Mouse (Mus musculus) intestine, embryonic 15.5 days (tissue): ENCODE measurements around the gene Stxbp6. TPM values are rescaled to one million over a fixed set of nuclear protein-coding genes. Genes with fewer than 3 reads are reported as not detected.

Experiments used
- ATAC-seq: fragments of 200-750 bp; cut with Nextera tagmentation; 2 replicates; pipeline ENCODE4 v1.8.0; 2017; ENCODE audit warnings: moderate TSS enrichment, moderate library complexity
- H3K27ac ChIP-seq: fragments of 300-500 bp; sonication (generic); 2 replicates; pipeline ENCODE4 v1.5.1; 2015; ENCODE audit warnings: mild to moderate bottlenecking, inconsistent platforms
- H3K27me3 ChIP-seq: fragments of 300-500 bp; sonication (generic); replicated peaks from 2 replicates; pipeline ENCODE4 v1.6.1; 2015; ENCODE audit warnings: inconsistent platforms
- H3K36me3 ChIP-seq: fragments of 300-500 bp; sonication (generic); 2 replicates; pipeline ENCODE4 v1.6.1; 2015; ENCODE audit warnings: inconsistent platforms
- H3K4me1 ChIP-seq: fragments of 300-500 bp; sonication (generic); replicated peaks from 2 replicates; pipeline ENCODE4 v1.6.1; 2015; ENCODE audit warnings: inconsistent platforms
- H3K4me2 ChIP-seq: fragments of 300-500 bp; sonication (generic); replicated peaks from 2 replicates; pipeline ENCODE4 v1.6.1; 2015; ENCODE audit warnings: mild to moderate bottlenecking, inconsistent platforms
- H3K4me3 ChIP-seq: fragments of 300-500 bp; sonication (generic); replicated peaks from 2 replicates; pipeline ENCODE4 v1.5.1; 2015; ENCODE audit warnings: inconsistent platforms
- H3K9ac ChIP-seq: fragments of 300-500 bp; sonication (generic); 2 replicates; pipeline ENCODE4 v1.6.1; 2015; ENCODE audit warnings: inconsistent platforms
- H3K9me3 ChIP-seq: fragments of 300-500 bp; sonication (generic); 2 replicates; pipeline ENCODE4 v1.6.1; 2016; ENCODE audit warnings: inconsistent platforms
- WGBS: fragments of 180-500 bp; shearing (Covaris S2); methylation state at CpG from one replicate; pipeline ENCODE4 v1.1.7; 2015; 5-methylcytosine and 5-hydroxymethylcytosine counted together
- polyA plus RNA-seq: library from polyadenylated mRNA; unstranded; fragments of >200 nt; fragmentation: Nextera tagmentation; extraction: Ambion mirVana; gene quantifications from 2 replicates; pipeline ENCODE4 v1.2.1, GENCODE M21; 2015

Gene Stxbp6
- polyA plus RNA-seq, 1 experiment from 2014 or later, result 18.8 TPM

DNA sequence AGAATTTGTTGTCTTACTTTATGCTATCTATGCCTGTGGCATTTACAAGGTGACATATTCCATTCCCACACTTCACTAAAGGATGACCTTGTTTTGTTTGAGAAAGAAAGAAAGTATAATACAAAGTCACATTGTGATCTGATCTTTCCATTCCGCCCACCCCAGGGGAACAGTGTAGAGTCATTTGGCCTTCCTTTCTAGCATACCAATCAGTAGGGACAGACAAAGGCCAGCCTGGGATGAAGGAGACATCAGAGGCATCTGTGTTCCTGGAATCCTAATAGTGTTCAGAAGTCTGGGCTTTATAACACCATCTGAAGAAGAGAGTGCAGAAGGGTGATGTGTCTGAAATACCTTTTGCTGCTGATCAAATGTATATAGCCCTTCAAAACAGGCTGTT lies 178.0 kb downstream of the Stxbp6 start:
- no peaks in the 10 kb centered on the region for H3K27me3 ChIP-seq
- no peak overlapping the region for H3K4me3 ChIP-seq
- 84% methylated on average over 1 of the region's 1 CpGs for WGBS
- H3K9ac ChIP-seq, result no peak overlapping the region
- no peaks in the 10 kb centered on the region for H3K4me1 ChIP-seq
- H3K27ac ChIP-seq, result no peak overlapping the region
- H3K4me2 ChIP-seq, result no peak overlapping the region
- no peaks in the 10 kb centered on the region for H3K36me3 ChIP-seq
- H3K9me3 ChIP-seq, result no peaks in the 10 kb centered on the region
- no peak for ATAC-seq

DNA sequence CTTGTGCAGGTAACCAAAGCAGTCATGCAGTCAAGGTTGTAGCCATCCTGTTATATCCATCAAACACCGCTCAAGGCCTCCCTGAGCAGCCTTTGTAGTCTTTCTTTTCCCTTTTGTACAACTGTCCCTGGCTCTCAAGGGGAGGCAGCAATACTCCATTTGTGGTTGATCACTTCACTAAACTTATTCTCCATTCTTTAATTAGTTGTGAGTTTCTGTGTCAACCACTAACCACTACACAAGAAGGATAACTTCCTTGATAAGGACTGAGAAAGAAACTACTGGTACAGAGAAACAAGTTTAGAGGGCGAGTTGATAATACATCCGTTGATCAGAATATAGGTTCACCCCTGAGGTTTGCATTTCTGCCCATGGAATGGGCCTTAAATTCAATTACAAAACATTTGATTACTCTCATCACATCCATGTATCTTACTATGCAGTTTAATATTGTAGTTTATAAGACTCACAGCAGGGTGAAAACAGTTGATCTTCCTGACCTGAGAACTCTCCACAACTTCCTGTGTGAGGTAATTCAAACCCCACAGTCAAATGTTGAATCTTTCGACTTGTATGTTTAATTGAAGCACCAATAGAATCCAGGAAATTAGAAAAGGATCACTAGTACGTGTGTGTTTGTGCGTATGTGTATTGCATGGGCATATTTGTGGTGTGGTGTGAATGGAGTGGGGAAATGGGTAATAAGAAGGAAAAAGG lies 184.7 kb downstream of the Stxbp6 start:
- Histone ChIP-seq H3K4me2 (no peak overlapping the region), H3K4me1 (no peaks in the 10 kb centered on the region), H3K36me3 (no peaks in the 10 kb centered on the region), H3K9me3 (no peaks in the 10 kb centered on the region), H3K27ac (no peak overlapping the region), H3K4me3 (no peak overlapping the region), H3K27me3 (no peaks in the 10 kb centered on the region), H3K9ac (no peak overlapping the region)
- ATAC-seq, result no peak
- 89% methylated on average over 6 of the region's 6 CpGs for WGBS

DNA sequence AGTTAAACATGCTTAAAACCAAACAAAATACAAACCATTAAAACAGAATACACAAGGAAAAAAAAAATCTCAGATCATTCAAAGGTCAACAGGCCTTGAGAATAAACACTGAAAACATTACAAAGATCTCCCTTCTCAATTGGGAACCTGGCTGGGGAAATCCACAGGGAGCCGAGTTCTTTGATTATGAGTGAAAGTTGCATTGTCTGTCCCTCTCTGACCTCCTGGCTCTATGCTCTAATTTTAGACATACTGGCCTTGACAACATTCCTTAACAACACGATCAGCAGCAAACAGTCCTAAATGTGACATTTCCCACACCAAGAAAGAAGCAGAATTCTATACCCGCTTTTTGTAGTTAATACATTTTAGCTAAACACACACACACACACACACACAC lies 187.7 kb downstream of the Stxbp6 start:
- ATAC-seq, result no peak
- no peaks in the 10 kb centered on the region for H3K9me3 ChIP-seq
- no peaks in the 10 kb centered on the region for H3K27me3 ChIP-seq
- H3K4me1 ChIP-seq, result no peaks in the 10 kb centered on the region
- no peak overlapping the region for H3K9ac ChIP-seq
- H3K27ac ChIP-seq, result no peak overlapping the region
- H3K4me2 ChIP-seq, result no peak overlapping the region
- WGBS, result 55% methylated on average over 3 of the region's 3 CpGs
- no peaks in the 10 kb centered on the region for H3K36me3 ChIP-seq
- no peak overlapping the region for H3K4me3 ChIP-seq

DNA sequence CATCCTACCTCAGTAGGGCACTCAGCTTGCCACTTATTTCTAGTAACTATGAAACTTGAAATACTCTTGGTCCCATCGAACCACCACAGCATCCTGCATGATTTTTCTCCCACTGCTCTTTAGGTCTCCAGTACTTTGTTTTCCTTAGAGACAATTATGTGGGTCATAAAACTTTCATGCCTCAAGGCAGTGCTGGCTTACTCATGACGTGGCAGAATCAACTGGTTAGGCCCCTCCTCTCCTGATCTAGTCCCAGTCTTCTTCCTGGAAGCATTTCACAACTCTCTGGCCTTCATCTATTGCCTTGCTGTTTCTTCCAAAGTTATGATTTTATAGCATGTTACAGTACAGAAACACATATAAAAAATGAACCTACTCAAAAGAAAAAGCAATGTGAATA lies 201.8 kb downstream of the Stxbp6 start:
- H3K4me1 ChIP-seq, result no peaks in the 10 kb centered on the region
- H3K27me3 ChIP-seq, result no peaks in the 10 kb centered on the region
- H3K9ac ChIP-seq, result no peak overlapping the region
- H3K4me3 ChIP-seq, result no peak overlapping the region
- no peaks in the 10 kb centered on the region for H3K9me3 ChIP-seq
- 55% methylated on average over 2 of the region's 2 CpGs for WGBS
- H3K4me2 ChIP-seq, result no peak overlapping the region
- peak; percentile 39; the same call in 1 of the 2 replicates for ATAC-seq
- H3K36me3 ChIP-seq, result no peaks in the 10 kb centered on the region
- H3K27ac ChIP-seq, result no peak overlapping the region

DNA sequence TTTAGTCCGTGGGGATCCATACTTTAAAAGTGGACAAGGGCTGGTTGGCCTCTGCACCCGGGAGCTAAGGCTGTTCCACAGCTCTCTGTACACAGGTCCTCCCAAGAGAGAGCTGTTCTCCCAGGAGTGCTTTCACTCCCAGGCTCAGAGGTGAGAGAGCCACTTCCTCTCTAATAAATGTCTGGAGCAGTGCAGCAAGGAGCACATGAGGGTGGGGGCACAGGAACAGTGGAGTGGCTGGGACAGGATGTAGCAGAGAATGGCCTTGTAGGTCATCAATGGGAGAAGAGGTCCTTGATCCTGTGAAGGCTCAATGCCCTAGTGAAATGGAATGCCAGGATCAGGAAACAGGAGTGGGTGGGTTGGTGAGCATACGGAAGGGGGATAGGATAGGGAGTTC lies 209.1 kb downstream of the Stxbp6 start:
- H3K27me3 ChIP-seq, result no peaks in the 10 kb centered on the region
- ATAC-seq, result no peak
- no peak overlapping the region for H3K4me3 ChIP-seq
- 66% methylated on average over 3 of the region's 3 CpGs for WGBS
- H3K9me3 ChIP-seq, result no peaks in the 10 kb centered on the region
- H3K9ac ChIP-seq, result no peak overlapping the region
- H3K27ac ChIP-seq, result no peak overlapping the region
- H3K4me2 ChIP-seq, result no peak overlapping the region
- no peaks in the 10 kb centered on the region for H3K4me1 ChIP-seq
- H3K36me3 ChIP-seq, result no peaks in the 10 kb centered on the region

DNA sequence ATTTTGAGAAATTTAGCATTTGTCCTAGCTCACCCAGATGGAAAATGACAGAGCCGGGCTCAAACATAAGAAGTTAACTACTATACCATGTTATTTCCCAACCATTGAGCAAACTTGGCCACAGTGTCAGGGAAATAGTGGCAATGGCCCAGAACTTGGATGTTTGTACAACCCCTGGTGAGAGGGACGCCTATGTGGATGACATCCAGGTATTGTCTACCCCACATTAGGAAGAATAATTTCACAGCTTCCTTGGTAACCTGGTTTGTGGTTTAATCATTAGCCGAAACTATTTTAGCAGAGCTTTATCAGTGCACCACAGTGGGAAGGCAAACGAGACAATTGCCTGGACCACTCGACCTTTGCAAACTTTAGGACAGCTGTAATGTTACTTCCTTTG lies 215.1 kb downstream of the Stxbp6 start:
- H3K4me2 ChIP-seq, result no peak overlapping the region
- no peaks in the 10 kb centered on the region for H3K27me3 ChIP-seq
- WGBS, result 61% methylated on average over 5 of the region's 5 CpGs
- no peak overlapping the region for H3K27ac ChIP-seq
- no peaks in the 10 kb centered on the region for H3K36me3 ChIP-seq
- no peak overlapping the region for H3K4me3 ChIP-seq
- no peak overlapping the region for H3K9ac ChIP-seq
- ATAC-seq, result no peak
- no peaks in the 10 kb centered on the region for H3K4me1 ChIP-seq
- H3K9me3 ChIP-seq, result no peaks in the 10 kb centered on the region

DNA sequence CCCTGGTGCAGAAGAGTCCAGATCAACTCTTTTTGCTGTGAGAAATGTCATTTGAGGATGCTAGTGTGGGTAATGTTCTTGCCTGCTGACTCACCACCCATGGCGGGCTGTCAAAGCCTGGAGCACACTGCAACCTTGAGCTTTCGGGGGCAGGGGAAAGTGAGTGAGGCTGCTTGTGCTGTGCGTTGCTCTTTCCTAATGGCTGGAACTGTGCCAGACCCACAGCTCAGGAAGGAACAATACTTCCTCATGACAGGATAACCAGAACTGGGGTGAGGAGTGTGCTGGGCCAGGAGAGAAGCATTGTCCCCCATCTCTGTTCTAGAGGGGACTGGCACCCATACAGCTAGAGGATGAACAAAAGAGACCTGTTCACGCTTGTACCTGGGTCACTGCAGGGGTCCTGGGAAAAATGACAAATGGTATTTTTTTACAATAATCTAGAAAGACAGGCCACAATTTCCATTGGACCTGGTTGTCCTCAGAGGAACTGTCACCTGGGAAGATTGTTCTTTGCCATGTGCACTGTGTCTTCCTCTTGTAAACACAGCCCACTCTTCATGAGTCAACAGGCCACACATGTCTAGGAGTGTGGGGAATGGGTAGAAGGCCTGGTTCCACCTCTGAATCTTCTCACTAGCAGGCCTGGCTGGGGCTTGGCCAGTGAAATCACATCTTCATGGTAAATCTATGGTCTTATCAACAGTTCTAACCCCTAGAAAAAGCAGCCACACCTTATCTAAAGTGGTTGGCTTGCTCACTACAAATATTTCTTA lies 216.2 kb downstream of the Stxbp6 start:
- peak; percentile 83 for ATAC-seq
- Histone ChIP-seq H3K9me3 (no peaks in the 10 kb centered on the region), H3K36me3 (no peaks in the 10 kb centered on the region), H3K27me3 (no peaks in the 10 kb centered on the region), H3K4me1 (no peaks in the 10 kb centered on the region), H3K4me2 (no peak overlapping the region), H3K9ac (no peak overlapping the region), H3K4me3 (no peak overlapping the region), H3K27ac (no peak overlapping the region)
- 31% methylated on average over 4 of the region's 4 CpGs for WGBS

DNA sequence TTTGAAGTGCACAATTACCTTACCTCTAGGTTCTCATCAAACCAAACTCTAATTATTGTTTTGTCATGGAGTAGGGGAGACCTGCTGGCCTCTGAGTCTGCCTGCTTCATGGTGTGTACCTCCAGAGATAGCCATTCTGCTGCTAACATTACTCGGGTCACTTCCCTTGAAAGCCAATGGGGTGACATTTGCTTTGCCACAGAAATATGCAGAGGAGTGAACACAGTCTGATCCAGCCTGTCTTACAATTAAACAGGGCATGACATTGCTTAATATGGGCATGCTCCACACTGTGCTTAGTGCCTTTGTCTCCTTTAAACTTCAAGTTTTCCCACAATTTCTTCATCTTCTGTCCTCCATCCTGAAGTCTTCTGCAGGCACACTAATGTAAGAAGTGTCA lies 222.5 kb downstream of the Stxbp6 start:
- H3K9ac ChIP-seq, result no peak overlapping the region
- no peaks in the 10 kb centered on the region for H3K36me3 ChIP-seq
- no peak for ATAC-seq
- H3K9me3 ChIP-seq, result no peaks in the 10 kb centered on the region
- 76% methylated on average over 1 of the region's 1 CpGs for WGBS
- no peaks in the 10 kb centered on the region for H3K4me1 ChIP-seq
- no peak overlapping the region for H3K4me2 ChIP-seq
- no peak overlapping the region for H3K4me3 ChIP-seq
- no peaks in the 10 kb centered on the region for H3K27me3 ChIP-seq
- no peak overlapping the region for H3K27ac ChIP-seq

DNA sequence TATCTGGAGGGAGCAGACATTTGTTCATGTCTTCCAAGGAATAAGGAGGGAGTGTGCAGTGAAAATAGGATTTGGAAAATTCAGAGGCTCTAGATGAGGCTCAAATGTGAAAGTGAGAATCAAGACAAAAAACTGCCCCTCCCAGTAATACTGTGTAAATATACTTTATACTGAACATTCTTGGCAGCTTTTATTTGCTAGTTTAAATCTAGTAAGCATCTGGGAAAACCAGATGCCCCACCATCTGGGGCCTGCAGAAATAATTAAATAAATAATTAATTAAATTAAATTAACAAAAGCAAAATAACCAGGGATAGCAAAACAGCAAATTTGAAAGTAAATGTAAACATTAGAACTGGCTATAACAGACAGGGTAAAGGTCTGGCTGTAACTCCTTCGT lies 224.0 kb downstream of the Stxbp6 start:
- Histone ChIP-seq H3K36me3 (no peaks in the 10 kb centered on the region), H3K4me2 (no peak overlapping the region), H3K4me3 (no peak overlapping the region), H3K27me3 (no peaks in the 10 kb centered on the region), H3K27ac (no peak overlapping the region), H3K9me3 (no peaks in the 10 kb centered on the region), H3K4me1 (no peaks in the 10 kb centered on the region), H3K9ac (no peak overlapping the region)
- ATAC-seq, result no peak
- WGBS, result 74% methylated on average over 1 of the region's 1 CpGs

DNA sequence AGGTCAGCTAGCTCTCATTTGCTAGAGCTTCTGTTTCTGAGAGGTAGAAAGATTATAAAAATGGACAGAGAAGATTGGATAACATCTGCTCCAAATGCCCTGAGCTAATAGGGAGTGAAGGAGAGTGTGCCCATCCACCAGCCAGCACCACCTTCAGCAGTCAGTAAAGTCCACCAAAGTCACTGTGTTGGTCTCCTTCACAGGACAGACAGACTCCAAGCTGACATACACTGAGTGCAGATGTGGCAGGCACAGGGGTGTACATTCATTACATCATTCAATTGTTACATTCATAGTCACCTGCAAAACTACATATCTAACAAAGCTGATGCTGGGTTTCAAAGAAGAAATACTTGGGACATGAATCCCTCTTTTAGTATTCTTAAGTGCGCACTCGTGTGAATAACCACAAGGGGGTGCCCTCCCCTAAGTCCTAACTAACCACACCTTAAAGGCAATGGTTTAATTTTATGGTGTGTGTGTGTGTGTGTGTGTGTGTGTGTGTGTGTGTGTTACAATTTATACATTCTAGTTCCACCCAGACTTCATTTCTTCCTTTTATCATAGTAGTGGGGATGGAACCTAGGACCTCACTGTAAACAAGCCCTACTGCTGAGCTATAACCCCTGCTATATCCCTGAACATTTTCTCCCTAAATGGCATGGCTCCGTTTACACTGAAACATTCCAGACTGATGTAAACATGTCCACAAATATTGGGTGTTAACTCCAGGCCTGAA lies 225.9 kb downstream of the Stxbp6 start:
- Histone ChIP-seq H3K4me3 (no peak overlapping the region), H3K9ac (no peak overlapping the region), H3K27ac (no peak overlapping the region), H3K4me2 (no peak overlapping the region), H3K36me3 (no peaks in the 10 kb centered on the region), H3K4me1 (no peaks in the 10 kb centered on the region), H3K9me3 (no peaks in the 10 kb centered on the region), H3K27me3 (no peaks in the 10 kb centered on the region)
- 35% methylated on average over 3 of the region's 3 CpGs for WGBS
- ATAC-seq, result peak; percentile 51; the same call in 1 of the 2 replicates

DNA sequence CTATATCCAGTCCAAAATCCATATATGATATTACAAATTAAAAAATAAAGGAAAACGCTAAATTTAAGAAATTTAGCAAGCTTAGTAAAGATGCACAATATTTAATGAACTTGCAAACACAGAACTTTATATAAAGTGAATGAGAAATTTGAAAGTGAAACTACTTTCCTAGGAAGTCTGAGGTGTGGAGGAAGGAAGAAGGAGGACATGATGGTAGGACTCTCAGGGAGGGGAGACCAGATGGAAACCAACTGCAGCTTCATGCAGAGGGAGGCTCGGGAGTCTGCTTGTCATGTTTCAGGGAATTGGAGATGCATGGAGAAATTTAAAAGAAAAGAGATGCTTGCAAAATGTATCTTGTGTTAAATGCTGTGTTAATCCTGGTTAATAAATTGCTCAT lies 233.9 kb downstream of the Stxbp6 start:
- Histone ChIP-seq H3K9me3 (no peaks in the 10 kb centered on the region), H3K4me3 (no peak overlapping the region), H3K27ac (no peak overlapping the region), H3K4me1 (no peaks in the 10 kb centered on the region), H3K9ac (no peak overlapping the region), H3K36me3 (no peaks in the 10 kb centered on the region), H3K4me2 (no peak overlapping the region), H3K27me3 (no peaks in the 10 kb centered on the region)
- 70% methylated on average over 2 of the region's 2 CpGs for WGBS
- ATAC-seq, result no peak

DNA sequence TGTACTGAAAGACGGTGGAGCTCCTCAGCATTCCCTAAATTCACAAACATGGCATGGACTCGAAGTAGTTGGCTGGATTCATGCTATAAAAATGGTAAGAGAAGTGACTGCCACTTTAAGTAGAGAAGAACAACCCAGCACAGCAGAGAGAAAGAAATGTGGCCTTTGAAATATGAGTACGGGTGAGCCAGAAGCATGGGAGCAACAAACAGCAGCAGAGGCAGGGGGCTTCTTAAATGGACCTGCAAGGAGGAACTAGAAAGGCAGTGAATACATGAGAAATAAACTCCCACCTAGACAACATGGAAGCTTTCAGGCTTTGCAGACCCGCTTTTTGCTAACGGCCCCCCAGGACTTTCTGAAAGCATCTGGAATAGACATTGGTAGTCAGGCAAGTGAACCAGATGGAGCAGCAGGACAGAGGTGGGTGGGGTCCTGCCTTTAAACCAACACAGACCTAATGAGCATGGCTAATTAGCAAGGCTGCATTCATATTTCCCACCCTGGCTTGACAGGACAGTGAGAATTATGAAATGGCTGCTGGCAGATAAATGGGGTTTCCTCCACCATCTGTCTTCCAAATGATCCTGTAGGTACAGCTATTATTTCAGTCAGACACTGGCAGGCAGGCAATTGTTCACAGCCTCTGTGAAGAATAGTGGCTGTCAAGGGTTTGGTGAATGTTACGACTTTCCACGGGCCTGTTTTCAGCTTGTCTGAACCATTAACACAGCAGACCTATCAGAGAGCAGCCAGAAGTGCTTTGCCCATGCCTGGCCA lies 234.7 kb downstream of the Stxbp6 start:
- Histone ChIP-seq H3K36me3 (no peaks in the 10 kb centered on the region), H3K4me1 (no peaks in the 10 kb centered on the region), H3K27me3 (no peaks in the 10 kb centered on the region), H3K4me3 (no peak overlapping the region), H3K9me3 (no peaks in the 10 kb centered on the region), H3K9ac (no peak overlapping the region), H3K27ac (no peak overlapping the region), H3K4me2 (no peak overlapping the region)
- no peak for ATAC-seq
- 45% methylated on average over 7 of the region's 7 CpGs for whole genome bisulfite sequencing
